Mouse (Mus musculus) stomach, adult 2 months (tissue): ENCODE data around the gene Glyat. TPM values are rescaled to one million over a fixed set of nuclear protein-coding genes. Genes with fewer than 3 reads are reported as not detected.

ENCODE experiments used
- polyA plus RNA-seq: library from polyadenylated mRNA; depleted of rRNA; stranded (reverse); fragments of >200 nt; gene quantifications from 2 replicates; pipeline ENCODE4 v1.2.3, GENCODE M21; 2012; rRNA removed

Gene Glyat
- polyA plus RNA-seq: not detected in 2 replicates

DNA sequence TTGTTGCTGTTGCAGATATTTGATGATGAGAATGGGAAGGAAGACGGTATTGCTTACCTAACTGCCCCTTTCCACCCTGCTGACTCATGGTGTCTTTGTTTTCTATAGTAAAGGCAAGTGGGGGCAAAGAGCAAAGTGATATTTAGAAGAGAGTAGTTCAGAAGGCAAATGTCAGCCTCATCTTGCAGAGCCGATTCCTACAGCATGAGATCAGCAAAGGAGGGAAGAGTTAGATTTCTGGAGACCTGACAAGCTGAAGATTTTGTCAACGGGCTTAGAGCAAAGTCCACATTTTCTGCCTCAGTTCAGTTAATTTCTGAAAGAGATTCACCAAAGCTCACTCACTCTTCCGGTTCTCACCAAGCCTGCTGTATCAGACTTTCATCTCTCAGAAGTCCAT is at the start of gene Glyat:
Gene Glyat (plus strand): TSS at position 133 of the 400 bp plus-strand sequence.

DNA sequence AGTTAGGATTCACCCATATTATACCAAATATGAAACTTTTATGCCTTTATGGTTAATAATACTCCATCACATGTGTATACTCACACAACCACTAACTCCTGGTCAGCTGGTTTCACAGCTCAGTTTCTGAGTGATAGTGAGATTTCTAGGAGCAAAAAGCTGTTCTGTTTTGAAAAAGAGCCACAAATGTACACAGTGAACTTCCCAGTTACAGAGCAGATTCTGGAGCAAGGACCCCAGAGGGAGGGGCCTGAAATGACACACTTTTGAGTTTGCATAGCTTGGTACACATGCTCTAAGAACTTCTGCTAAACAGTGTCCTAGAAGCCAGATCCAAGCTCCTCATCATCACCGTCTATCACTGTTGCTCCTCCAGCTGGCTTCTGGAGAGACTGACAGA is 33.4 kb upstream of the Glyat start, which contains the start of gene Gm4952:
Gene Gm4952 (plus strand): TSS at position 301 of the 400 bp plus-strand sequence.

DNA sequence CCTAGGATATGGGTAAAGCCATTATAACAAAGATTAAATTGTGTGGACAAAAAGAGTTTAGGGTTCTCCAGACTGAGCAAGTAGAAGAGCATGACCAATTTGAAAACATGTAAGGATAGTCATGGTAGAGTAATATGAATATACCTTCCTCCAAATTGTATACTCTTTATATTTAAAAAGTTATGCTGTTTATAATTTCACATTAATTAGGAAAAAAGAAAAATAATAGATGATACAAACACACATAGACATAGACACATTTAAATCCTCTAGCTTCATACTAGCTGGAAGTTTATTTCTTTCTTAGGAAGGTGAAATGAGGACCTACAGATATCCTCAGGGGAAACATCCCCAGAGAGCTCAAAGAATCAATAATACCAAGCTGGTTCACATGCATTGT is 37.0 kb downstream of the Glyat start, which contains the start of gene Olfr1442:
Gene Olfr1442 (plus strand): TSS at position 301 of the 400 bp plus-strand sequence.

GRCm38 (mm10) chr19:12677812-12678211 is 44.7 kb downstream of the Glyat start, which contains the start of gene Olfr1443:
TSS of gene Olfr1443 (plus strand) at chr19:12678112.

DNA sequence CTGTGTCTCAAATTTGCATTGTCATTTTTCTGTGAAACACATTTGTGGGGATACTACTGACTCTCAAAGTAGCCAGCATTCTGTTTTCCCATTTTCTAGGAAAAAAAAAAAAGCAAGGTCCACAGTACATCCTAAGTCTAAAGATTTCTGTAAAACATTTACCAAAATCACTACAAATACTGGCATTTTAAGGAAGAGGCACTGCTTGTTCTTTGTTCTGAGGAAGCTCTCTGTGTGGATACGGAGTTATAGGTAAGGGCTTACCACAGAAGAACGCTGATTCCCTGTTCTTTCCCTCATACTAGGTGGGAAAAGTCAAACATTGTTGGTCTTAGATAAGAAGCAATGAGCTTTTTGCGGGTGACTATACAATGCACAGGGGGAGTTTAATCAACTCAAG is 62.5 kb downstream of the Glyat start, which contains the start of gene Keg1:
Gene Keg1 (plus strand): TSS at position 197 of the 400 bp plus-strand sequence.

Other genes starting within 250 kb of the Glyat start
- gene Olfr1440, start 246.0 kb upstream of the Glyat start, polyA plus RNA-seq: not detected in 2 replicates
- not detected in 2 replicates for gene Olfr1441, start 215.9 kb upstream of the Glyat start, polyA plus RNA-seq
- not detected in 2 replicates for gene Pfpl, start 205.4 kb upstream of the Glyat start, polyA plus RNA-seq
- gene Mpeg1, start 172.5 kb upstream of the Glyat start, polyA plus RNA-seq: 0.64 and 0.75 TPM in 2 replicates
- gene Dtx4, start 131.9 kb upstream of the Glyat start, polyA plus RNA-seq: 6.6 and 7.1 TPM in 2 replicates
- gene Fam111a, start 87.6 kb upstream of the Glyat start, polyA plus RNA-seq: 0.18 and 0.34 TPM in 2 replicates
- gene Gm4952, start 33.3 kb upstream of the Glyat start, polyA plus RNA-seq: 0.06 TPM in 1 of 2 replicates, not detected in the other
- gene Olfr1442, start 37.1 kb downstream of the Glyat start, polyA plus RNA-seq: not detected in 2 replicates
- gene Olfr1443, start 44.8 kb downstream of the Glyat start, polyA plus RNA-seq: not detected in 2 replicates
- not detected in 2 replicates for gene Keg1, start 62.5 kb downstream of the Glyat start, polyA plus RNA-seq
- 0.27 TPM in 1 of 2 replicates, not detected in the other for gene Cntf, start 132.3 kb downstream of the Glyat start, polyA plus RNA-seq
- 2.9 and 3.4 TPM in 2 replicates for gene Zfp91, start 162.8 kb downstream of the Glyat start, polyA plus RNA-seq
- 0.63 and 0.84 TPM in 2 replicates for gene Lpxn, start 162.9 kb downstream of the Glyat start, polyA plus RNA-seq
- gene Gm5244, start 213.4 kb downstream of the Glyat start, polyA plus RNA-seq: not detected in 2 replicates
- gene Olfr1444, start 224.0 kb downstream of the Glyat start, polyA plus RNA-seq: not detected in 2 replicates